Mouse (Mus musculus): ENCODE data around the gene Dtymk.
"Not testable (repeated sequence)": the region's sequence is repeated elsewhere in the genome, so short reads cannot be mapped to it uniquely, and the experiment has no call there.

Gene Dtymk

DNA sequence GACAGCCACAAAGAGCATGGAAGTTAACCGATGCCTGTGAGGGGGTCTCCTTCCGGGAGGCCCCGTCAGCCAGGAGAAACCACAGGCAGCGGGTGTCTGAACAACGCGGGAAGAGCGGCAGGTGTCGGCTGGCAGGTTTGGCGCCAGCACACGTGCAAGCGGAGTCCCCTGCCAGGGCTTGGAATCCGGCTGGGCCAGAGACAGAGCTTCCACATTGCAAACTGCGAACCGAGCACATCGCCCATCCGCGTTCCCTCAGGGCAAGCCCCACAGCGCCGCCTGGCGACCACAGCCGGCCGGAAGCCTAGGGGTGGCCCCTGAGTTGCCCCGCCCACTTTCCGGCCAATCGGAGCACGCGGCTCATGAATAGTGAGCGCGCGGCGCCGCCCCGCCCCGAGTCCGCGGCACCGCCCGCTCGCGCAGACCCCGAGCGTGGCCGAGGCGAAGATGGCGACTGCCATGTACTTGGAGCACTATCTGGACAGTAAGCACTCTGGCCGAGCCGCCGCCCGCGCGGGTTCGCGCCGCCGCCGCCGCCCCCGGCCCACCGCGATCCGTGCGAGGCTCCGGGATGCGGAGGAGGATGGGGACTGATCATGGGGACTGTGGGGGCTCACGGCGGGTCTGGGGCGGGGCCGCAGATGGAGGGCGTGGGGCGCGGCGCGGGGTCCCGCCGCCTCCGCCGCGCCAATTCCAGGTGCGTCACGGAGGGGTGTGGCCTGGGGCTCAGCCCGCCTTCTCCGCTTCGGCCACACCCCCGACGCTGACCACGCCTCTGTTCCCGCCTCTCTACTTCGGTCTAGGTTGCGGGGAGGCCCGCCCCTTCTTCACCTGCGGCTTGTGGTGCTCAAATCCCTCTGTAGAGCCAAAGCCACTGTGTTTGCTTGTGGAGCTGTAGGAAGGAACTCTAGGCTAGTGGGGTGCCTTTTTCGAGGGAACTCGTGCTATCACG is 2.1 kb upstream of the Dtymk start, which contains the start of gene Ing5:
Ing5 (plus strand) TSS at position 410 of the 952 bp plus-strand sequence.
- DNase-seq: peak; percentile 98

DNA sequence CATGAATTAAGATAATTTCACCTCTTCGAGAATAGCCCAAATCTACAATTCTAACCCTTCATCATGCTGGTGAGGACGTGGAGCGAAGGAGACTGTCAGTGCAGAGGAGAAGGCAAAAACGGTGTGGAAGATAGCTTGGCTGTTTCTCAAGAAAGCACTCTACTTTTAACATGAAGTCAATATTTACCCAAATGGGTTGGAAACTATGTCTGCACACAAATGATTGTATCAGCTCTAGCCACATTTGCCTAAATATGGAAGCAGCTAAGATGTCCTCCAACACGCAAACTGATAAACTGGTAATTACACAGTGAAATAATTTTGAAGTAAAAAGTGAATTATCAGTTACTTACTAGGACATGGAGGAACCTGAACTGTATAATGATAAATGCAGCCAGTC is 1.0 kb upstream of the Dtymk start:
- DNase-seq: no peak

DNA sequence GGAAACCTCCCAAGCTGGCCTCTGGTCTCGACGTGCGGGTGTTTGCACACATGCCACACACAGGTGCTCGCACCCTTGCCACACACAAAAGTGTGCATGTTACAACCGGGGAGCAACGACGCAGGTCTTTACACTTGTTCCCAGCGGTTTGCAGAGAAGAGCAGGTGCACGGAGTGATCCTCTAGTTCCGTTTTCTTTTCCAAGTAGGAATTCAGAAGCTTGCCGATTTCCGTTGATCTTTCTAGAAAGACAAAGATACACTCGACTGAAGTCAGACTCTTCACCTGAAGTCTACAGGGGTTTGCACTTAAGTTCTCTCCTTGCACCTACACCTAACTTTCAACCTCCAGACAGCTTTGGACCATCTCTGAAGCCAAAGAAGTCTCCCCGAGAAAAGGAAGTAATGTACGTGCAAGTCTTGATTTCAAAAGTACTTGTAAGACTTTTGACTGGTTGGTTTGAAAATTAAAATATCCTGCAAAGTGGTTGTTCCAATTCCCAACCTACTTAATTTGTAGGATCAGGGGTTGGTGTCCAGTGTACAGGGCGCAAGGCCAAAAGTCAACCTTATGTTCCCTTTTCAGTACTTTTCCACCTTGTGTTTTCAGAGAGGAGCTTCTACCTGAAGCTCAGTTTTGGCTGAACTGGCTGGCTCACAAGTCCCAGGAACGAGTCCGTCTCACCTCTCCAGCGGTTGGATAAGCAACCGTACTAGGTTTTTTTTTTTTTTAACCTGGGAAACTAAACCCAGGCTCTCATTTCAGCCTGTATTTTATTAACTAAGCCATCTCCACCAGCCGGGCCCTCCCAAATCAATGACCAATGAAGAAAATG is 847 bp downstream of the Dtymk start:
- no peak for DNase-seq

DNA sequence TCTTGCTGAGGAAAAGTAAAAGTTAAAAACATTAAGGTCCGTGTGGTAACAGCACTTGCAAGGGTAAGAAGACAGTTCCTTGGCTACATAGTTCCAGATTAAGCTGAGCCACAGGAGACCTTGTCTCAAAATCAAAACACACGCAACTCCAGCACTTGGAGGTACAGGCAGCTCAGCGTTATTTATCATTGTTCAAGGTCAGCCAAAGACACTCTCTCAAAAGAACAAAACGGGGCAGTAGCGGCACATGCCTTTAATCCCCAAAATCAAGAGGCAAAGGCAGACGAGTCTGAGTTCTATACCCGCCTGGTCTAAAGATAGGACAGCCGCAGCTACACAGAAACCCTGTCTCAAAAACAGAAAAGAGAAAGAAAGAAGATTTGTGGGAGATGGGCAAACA is 5.8 kb downstream of the Dtymk start:
- no peak for DNase-seq

DNA sequence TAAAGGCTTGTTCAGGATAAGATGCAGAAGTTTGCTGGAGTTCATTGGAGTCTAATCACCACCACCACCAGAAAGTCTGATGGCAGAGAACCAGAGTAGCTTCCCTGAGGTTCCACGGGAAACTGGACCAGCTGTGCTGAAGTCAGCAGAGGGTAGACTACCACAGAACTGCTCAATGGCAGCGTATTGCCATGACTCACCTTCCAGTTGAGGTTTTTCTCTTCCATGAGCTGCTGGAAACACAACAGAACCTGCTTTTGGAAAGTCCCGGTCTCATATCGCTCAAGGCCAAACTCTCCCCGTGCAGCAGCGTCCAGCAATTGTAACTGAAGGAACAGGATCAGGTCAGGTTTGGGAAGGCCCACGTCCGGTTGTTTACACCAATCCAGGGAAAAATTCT is 7.2 kb downstream of the Dtymk start:
- DNase-seq: no peak

DNA sequence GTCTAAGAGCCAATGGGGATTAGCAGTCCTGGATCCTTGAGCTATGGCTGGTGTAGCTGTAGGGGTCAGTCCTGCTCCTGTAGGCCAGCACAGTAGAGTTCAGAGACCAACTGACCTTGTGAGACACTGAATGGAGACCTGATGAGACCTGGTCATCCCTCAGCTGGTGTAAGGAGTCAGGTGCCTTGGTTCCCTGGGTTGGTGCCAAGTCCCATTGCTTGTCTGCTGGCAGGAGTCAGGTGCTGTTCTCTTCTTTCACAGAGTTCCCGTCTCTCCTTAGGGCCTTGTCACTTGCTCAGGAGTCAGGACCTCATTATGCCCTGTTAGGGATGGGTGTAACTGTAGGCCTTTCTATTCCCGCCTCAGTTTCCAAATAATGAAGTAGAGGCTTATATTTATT is 14.8 kb downstream of the Dtymk start:
- no peak for DNase-seq

DNA sequence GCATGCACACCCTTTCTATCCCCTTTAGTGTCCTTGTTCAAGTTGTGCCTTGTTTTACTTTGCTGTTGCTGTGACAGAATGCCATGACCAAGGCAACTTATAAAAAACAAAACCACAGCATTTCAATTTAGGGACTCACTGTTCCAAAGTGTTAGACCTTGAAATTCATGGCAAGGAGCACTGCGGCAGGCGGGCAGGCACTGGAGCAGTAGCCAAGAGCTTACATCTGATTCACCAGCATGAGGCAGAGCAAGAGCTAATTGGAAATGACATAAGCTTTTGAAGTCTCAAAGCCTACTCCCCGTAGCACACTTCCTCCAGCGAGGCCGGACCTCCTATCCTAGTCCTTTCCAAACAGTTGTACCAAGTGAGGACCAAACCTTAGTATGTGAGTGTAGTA is 25.0 kb downstream of the Dtymk start:
- no peak for DNase-seq

DNA sequence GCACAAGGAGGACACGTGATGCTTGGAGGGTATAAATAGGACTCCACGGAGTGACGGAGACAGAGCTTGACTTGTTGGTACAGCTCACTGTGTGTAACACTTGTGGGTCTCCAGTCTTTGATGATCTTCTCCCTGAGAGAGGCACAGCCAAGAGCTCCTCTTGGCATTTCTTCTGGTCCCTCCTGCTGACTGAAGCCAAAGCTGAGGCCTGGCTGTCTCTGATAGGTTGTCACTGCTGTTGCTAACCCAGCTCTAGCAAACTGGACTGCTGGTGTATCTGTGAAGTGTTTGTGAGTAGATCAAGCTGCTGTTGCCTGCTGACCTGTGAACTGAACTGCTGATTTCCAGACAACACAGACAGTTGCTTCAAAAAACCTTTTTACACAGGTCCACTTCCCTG is 31.8 kb downstream of the Dtymk start:
- DNase-seq: no peak

DNA sequence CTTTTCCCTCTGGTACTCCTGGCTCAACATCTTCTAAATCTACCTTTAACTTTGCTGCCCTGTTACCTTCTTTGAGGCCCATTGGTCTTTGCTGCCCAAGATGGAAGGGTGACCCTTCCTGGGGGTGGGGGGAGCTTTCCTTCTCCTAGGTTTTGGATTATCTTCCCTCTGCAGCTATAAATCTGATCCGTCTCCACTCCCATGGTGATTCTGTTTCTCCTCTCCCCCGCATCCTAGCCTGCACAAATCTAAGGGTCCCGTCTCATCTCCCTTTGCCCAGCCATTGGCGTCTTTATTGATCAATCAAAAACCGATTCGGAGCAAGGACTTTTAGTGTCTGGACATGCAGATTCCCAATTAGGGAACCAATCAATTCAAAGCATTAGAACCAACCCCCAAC is 34.1 kb downstream of the Dtymk start:
- DNase-seq: no peak

DNA sequence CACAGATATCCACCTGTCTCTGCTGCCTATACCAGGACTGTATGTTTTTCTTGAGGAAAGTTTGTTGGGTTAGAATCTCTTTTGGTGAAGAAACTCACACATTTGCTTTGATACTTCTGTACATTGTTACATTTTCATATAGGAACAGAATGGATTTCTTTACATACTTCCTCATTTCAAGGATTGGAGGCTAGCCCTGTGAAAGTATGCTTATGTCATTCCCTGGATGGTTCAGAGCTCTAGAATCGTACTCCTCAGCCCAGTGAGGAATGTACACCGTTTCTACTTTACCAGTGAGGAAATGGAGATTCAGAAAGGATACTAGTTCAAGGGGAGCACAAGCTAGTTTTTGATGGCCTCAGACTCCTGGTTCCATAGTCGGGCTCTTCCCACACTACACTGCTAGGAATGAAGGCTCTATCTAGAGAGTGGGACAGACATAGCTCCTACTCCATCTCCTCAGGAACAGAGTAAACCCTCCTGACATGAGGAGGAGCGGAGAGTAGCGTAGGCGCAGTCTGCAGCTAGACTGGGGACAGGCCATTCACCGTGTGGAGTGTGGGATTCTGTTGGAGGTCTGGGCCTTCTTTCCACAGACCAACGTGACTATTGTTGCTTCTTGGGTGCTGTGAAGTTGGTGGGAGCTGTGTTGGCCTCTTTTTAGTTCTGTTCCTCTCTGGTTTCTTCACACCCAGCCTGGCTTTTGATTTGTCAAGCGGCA is 36.7 kb downstream of the Dtymk start:
- DNase-seq: no peak

DNA sequence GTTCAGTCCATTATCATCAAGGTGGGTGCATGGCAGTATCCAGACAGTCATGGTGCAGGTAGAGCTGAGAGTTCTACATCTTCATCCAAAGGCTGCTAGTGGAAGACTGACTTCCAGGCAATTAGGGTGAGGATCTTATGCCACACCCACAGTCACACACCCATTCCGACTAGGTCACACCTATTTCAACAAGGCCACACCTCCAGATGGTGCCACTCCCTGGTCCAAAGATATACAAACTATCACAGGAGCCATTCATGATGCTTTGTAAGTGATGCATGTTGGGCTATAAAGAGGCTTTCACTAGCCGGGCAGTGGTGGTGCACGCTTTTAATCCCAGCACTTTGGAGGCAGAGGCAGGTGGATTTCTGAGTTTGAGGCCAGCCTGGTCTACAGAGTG is 38.2 kb downstream of the Dtymk start:
- not testable (repeated sequence) for DNase-seq

DNA sequence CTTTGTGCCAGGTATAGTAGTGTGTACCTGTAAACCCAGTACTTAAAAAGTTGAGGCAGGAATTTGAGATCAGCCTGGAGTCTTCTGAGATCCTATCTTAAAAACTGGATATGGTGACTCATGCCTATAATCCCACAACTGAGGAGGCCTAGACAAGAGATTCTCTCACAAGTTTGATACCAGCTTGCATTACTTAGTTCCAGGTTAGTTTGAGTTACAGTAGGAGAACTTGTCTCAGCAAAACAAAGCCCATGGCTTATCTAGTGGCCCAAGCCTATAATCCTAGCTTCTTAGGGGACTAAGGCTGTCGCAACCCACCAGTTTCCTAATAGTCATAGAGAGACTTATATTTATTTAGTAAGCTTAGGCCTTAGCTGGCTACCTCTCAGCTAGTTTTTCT is 41.7 kb downstream of the Dtymk start:
- DNase-seq: no peak

DNA sequence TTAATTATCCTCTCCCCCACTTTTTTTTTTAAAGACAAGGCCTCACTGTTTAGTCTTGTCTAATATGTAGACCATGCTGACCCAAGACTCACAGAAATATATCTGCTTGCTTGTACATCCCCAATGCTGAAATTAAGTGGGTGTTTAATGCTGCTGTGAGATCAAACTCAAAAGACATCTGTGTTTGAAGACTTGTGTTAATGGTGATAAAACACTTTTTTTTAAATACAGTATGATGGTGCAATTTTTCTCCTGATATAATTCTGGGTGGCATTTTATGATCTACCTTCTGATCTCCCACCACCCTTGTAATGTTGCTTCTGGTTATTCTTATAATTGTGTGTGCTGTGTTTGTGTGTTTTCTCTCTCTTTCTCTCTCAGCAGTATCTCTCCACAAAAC is 45.6 kb downstream of the Dtymk start:
- DNase-seq: no peak

DNA sequence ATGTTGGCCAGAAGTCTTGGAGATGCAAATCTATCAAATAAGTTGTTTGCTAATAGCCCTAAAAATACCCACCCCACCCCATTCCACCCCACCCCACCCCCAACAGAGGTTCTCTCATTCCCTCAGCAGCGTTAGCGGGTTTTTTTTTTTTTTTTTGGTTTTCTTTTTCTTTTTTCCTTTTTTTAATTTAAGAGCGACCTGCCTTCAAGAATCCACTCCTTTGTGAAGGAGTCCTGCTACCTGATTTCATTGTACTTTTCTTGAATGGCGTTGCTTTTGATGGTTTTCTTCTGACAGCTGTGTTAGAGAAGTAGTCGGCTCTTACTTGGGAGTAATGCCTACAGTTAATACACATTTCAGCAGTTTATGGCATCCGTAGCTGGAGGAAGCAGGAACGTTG is 46.1 kb downstream of the Dtymk start:
- DNase-seq: no peak

DNA sequence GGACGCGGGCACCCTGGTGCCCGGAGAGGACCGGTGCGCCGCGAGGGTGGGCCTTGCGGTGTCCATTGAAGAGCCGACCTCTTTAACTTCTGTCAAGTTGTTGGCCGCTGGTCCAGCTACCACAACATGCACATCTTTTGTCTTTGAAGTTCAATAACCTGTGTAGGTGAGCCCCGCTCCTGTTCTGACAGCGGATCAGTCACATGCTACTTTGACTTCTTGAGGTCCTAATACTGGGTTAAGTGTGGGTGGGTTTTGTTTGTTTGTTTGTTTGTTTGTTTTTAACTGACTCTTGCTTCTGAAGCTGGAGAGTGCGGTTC is 46.5 kb downstream of the Dtymk start:
- no peak for DNase-seq

DNA sequence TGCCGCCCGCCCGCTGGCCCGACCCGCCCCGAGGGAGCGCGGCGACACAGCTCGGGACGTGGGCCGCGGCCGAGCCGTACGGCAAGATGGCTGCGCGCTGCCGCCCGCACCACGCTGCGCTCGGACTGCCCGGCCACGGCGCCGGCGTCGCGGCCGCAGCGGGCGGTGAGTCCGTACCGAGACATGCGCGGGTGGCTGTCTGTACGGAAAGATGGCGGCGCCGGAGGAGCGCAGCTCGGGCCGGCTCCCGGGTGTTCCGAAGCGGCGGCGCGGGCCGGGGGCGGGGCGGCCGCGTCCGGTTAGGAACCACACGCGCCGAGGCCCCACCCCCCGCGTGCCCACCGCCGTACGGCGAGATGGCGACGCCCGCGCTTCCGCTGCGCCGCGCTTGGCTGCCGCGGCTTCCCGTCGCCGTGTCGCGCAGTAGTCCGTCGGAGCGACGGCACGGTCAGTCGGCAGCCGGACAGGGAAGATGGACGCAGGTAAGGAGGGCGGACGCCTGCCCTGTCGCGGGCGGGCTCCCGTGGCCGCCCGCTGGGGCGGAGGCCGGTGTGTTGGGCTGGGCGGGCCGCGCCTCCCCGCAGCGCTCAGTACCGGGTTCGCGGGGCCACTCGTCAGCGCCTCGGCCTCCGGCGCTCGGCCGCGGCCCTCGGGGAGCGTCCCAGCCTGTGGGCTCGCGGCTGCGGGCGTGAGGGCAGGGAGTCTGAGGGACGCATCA is 47.0 kb downstream of the Dtymk start, which contains the start of gene Thap4:
Thap4 (minus strand) TSS at position 292 of the 718 bp plus-strand sequence.
- peak; percentile 93 for DNase-seq

DNA sequence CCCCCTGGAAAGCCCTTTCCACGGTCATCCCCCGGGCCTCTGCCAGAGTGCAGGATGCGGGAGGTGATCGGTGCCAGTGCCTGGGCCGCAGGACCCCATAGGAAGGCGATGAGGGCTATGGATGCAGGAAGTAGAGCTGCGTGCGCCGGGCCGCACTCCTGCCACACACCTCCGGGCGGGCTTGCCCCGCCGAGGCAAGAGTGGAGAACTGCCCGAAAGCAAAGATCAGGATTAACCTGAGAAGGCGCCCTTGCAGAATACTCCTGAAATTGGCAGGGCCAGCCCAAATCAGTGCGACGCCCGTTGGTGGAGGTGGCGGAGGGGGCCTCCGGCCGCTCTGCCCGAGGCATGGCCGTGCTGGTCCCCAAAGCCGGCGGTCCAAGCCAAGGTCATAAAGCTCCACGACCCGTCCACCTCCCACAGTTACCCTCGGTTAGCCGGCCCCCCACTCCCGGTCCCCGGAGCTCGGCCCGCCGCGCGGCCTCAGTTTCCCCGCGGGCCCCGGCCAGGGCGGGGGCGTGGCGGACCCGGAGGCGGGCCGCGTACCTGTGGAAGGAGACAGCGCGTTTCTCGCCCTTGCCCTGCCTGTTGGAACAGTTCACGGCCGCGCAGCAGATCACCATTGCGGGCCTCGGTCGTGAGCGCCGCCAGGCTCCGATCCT is 47.7 kb downstream of the Dtymk start:
- DNase-seq: no peak

DNA sequence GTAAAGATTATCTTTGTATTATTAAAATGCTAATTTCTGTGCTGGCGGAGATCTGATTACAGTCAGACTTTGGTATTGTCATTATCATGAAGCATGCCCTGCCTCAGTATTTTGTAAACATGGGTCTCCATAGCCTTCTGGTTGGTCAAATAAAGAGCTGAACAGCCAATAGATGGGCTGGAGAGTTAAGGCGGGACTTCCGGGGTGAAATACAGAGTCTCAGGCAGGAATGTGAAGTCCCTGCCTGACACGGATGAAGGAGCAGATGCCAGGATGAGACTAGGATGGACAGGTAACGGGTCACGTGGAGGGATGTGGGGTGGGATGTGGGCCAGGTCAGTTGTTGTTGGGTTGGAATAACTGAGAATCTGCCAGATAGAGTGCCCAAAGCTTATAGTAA is 50.4 kb downstream of the Dtymk start, which contains the start of gene Atg4b:
Atg4b (plus strand) TSS at position 211 of the 400 bp plus-strand sequence.
- no peak for DNase-seq

DNA sequence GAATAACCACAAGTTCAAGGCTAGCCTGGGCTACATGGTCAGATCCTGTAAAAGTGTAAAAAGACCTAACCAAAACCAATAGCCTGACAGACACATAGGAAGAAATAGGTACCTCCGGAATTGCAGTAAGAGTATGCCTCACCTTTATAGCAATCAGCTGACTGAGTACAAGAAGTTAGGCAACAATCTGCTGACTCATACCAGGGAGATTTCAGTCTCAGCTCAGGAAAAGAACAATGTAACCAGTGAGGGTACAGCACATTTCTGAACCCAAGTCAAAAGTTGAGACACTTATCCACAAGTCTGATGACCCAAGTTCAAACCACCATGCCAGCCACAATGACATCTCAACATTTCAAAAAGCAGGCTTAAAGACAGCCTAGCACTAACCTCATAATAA is 53.2 kb downstream of the Dtymk start:
- no peak for DNase-seq

DNA sequence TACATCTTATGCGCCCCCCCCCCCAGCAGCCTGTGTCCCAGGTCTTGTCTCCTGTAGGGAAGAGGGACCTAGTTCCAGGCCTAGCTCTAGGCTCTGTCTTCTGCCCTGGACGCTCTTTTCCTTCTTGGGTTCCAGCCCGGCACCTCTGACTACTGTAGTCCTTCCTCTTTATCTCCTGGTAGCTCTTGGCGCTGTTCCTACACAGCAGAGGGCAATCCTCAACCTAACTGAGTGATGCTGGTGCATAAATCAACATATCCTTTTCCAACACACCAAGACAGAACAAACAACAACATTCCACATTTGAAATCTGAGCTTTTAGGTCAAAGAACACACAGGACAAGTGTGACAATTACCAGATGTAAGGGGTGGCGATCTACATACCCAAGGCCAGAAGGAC is 55.6 kb downstream of the Dtymk start:
- no peak for DNase-seq

DNA sequence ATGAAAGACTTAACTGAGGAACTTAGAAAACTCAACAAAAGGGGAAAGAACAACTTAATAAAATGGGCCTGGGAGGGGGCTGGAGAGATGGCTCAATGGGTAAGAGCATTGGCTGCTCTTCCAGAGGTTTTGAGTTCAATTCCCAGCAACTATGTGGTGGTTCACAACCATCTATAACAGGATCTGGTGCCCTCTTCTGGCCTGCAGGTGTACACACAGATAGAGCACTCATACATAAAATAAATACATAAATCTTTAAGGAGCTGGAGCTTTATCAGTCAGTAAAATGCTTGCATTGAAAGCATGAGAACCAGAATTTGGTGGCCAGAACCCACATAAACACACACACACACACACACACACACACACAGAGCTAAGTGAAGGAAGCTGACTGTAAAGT is 58.8 kb downstream of the Dtymk start:
- no peak for DNase-seq

All from kidney, adult 11 months (tissue).